Mouse (Mus musculus) gastrocnemius, adult 2 months (tissue): ENCODE results near the gene Tpx2. TPM values are rescaled to one million over a fixed set of nuclear protein-coding genes. Genes with fewer than 3 reads are reported as not detected.

ENCODE experiments used
- DNase-seq: peaks from one replicate; pipeline ENCODE4 v3.0.0; 2022
- H3K27ac ChIP-seq: fragments of 200-600 bp; 2 replicates; pipeline ENCODE4 v1.8.1; 2022; ENCODE audit warnings: mild to moderate bottlenecking
- H3K4me3 ChIP-seq: fragments of 200-600 bp; 2 replicates; pipeline ENCODE4 v1.8.1; 2022; ENCODE audit warnings: mild to moderate bottlenecking, moderate library complexity
- CTCF ChIP-seq: fragments of 200-600 bp; IDR thresholded peaks from 2 replicates; pipeline ENCODE4 v1.8.1; 2022; ENCODE audit warnings: antibody characterized with exemption, mild to moderate bottlenecking, moderate library complexity
- intact Hi-C: fragments of 180-260 bp; cut with DNase I; formaldehyde crosslinking; loops from one replicate; pipeline ENCODE4 v1.15.1; 2025
- total RNA-seq, 2 experiments: library from RNA; stranded (reverse); gene quantifications; 2 replicates each; pipeline ENCODE4 v1.2.3; 2021

Gene Tpx2
- total RNA-seq, 2 experiments from 2014 or later = 1.1 to 1.7 TPM

DNA sequence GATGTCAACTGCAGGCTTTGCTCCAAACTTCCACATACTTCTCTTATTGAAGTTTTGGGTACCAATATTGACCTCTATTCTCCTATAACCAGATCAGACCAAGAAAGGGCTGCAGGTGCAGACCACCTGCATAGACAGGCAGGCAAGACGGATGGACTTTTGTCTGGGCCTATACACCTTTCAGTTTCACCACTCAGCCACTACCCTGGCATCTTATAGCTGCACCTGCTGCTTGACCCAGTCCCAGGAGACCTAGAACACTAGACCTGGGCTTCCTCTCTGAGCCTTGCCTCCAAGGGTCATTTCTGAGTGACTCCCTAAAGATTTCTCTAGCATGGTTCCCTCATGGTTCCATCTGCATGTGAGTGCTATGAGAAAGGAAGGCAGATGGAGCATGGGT lies 34.5 kb upstream of the Tpx2 start:
- no peak for TF ChIP-seq CTCF
- no peak for DNase-seq
- intact Hi-C loops = no loop called here
- no peak overlapping the region for H3K27ac ChIP-seq
- no peak overlapping the region for H3K4me3 ChIP-seq

DNA sequence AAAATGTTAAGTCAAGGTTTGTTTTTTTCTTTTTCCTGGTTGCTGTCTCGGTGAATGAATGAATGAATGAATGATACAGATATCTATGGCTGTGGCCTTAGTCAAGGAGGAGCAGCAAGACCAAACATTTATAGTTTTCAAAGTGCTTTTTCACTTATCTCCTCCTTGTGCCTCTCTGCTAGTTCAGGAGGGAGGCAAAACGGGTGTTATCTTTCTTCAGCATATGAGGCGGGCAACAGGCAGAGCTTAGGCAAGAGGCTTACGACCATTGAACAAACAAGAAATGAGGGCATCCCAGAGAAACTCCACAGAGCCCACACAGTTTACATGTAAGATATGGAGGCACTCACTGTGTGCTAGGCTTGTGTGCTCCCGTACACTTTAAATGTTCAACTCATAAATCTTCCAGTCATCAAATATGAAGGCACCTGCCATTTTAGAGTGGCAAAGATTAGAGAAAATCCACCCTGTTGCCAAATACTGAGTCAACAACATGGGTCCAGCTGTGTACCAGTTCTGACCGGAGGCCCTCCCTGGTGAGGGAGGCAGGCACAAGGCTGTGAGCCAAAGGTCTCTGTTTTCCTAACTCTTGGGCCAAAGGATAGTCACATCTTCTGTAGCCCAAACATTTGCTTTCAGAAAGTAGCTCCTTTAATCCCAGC lies 33.4 kb upstream of the Tpx2 start:
- Histone ChIP-seq H3K27ac (peak overlapping the region; percentile 93), H3K4me3 (no peak overlapping the region)
- DNase-seq = no peak
- intact Hi-C loops = no loop called here
- no peak for TF ChIP-seq CTCF

DNA sequence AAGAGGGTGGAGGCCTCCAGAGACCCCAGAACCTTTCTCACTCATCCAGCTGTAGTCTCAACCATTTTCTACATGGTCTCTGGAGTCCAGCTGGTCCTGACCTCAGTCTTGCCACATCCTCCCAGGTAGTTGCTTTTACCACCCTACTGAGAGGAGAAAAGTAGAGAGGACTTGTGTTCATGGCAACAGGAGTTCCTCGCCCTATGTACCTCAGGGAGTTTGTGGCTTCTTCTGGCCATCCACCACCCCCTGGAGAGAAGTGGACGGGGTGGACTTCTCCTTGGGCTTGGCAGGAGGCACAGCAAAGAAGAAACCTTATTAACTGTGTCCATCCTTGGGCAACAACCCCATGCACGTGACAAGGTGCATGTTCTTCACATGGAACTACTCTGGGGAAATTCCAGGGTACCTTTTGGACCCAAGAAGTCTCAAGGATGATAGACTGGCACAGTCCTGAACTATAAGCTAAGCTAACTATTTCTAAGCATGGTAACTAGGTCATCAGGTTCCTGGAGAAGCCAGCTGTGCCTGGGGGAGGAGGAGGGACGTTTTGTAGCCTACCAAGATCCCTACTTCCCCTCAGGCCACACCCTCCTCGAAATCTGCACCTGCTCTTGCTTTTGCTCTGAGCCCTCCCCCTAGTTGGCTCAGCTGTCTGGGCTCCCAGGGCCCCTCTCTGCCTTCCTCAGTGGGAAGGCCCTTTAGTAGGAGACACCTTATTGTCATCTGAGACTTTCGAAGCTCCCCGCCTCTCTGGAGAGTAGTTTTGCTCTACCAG lies 31.7 kb upstream of the Tpx2 start:
- H3K27ac ChIP-seq = peak overlapping the region; percentile 93
- TF ChIP-seq CTCF = no peak
- intact Hi-C loops = no loop called here
- DNase-seq = peak; percentile 55
- peak overlapping the region; percentile 16; the same call in 1 of the 2 replicates for H3K4me3 ChIP-seq

DNA sequence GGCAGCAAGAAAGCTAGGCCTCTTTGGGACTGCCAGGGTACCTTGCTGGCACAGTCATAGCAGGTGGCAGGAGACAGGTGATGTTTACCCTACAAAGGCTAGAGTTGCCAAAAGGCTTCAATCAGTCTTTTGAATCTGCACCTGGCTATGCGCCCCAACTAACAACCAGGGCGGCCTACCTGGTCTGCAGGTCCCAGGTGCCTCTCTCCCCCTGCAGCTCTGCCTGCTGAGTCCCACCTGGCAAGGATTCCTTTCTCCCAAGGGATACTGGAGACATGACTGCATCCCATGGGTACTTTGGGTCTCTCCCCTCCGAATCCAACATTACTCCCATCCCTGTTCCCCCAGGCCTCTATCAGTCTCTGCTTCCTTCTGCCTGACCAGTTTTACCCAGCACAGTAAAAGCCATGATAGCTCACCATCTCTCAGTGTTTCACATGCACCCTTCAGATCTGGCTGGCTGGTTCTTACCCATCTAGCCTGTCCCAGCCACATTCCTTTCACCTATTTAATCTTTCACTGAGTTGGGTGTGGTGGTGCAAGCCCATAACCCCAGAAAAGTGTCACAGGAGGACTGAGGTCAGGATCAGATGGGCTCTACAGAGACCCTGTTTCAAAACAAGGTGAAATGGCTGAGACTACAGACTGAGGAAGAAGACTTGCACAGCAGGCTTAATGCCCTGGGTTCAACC lies 31.0 kb upstream of the Tpx2 start:
- no peak overlapping the region for H3K4me3 ChIP-seq
- no peak for DNase-seq
- TF ChIP-seq CTCF = no peak
- intact Hi-C loops = no loop called here
- H3K27ac ChIP-seq = peak overlapping the region; percentile 93

DNA sequence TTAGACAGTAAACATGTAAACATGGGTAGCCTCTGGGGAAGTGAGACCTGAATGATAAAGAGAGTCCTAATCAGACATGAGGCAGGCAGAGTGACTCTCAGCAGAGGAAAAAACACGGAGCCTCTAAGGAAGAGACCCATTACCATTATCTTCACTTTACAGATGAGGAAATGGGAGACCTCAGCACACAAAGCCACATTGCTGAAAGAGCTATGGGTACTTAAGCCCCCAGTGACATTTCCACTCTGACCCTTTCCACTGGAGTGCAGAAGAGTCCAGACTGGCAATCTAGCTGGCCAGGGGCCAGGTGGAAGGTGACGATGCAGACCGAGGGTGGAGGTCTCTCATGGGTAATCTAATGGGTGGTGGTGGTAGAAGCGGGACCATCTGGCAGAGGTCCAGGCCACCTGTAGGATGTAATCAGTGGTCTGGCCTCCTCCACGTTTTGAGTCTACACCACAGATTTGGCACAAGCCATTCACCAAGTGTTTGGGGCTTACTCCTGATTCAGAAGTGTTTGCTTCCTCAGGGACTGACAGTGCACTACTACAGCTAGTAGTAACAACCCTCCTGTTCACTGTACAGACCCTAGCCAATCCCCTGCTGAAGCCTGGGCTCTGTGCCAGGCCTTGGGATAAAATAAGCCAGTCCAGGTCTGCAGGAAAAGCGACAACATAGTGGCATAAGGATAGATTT lies 30.0 kb upstream of the Tpx2 start:
- Histone ChIP-seq H3K27ac (peak overlapping the region; percentile 93), H3K4me3 (peak overlapping the region; percentile 5)
- peak; percentile 58 for DNase-seq
- no peak for TF ChIP-seq CTCF
- intact Hi-C loops = loop anchor here (2.0 kb wide), 1 partner anchor 29 kb away; no protein-coding TSS in a partner anchor

DNA sequence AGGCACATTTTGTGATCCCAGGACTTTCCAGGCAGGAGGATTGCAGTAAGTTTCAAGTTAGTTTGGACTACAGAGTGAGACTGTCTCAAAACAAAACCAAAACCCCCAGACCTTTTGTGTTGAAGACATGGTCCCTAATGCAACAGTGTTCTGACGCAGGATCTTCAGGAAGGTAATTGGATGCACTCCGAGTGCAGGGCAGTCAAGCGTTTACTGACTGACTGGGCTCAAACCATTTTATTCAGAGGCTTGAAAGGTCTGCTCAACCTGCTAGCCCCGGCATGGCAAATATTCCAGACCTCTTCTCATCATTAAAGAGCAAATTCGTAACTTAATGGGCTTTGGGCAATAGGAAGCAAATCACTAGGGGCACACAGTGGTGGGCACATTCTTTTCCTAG lies 29.1 kb upstream of the Tpx2 start:
- DNase-seq = no peak
- TF ChIP-seq CTCF = no peak
- intact Hi-C loops = loop anchor here (2.0 kb wide), 1 partner anchor 30 kb away; no protein-coding TSS in a partner anchor
- Histone ChIP-seq H3K27ac (peak overlapping the region; percentile 93), H3K4me3 (peak overlapping the region; percentile 5)

DNA sequence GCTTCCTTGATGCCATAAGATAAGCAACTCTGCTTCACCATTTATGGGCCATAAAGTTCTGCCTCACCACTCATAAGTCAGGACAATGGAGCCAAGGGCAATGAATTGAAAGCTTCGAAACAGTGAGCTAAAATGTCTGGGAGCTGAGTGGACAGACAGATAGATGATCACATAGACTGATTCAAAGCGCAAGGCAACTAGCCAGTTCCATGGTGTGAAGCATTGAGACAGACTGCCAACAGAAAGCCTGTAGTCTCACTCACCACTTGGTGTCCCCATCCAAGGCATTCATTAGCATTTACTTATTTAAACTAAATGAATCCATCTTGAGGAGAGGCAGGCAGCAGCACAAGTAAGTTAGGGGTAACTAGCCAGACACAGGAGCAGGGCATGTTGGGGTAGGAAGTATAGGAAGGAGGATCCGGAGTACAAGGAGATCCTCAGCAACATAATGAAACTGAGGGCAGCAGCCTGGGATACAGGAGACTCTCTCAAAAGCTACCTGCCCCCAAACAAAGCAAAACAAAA lies 28.6 kb upstream of the Tpx2 start:
- Histone ChIP-seq H3K27ac (peak overlapping the region; percentile 93), H3K4me3 (peak overlapping the region; percentile 38)
- no peak for TF ChIP-seq CTCF
- DNase-seq = no peak
- intact Hi-C loops = loop anchor here (2.0 kb wide), 1 partner anchor 30 kb away; no protein-coding TSS in a partner anchor

DNA sequence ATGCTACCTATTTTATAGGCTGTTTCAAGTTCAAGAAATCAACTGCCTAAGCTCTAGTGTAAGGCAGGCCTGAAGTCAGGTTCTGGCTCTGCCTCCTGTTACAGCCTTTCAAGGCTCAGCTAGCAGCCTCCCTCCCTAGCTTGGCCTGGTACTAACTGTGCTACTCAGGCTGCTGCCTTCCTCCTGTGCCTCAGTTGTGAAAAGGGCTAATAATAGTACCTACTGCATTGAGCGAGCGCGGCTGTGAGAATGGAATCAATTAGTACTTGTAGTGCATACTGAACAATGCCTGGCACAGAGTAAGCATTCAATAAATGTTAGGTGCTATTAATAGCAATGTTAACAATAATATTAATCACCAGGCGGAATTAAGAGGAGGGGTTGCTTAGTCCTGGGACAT lies 27.8 kb upstream of the Tpx2 start:
- no peak for TF ChIP-seq CTCF
- peak overlapping the region; percentile 93 for H3K27ac ChIP-seq
- intact Hi-C loops = loop anchor here (2.0 kb wide), 1 partner anchor 31 kb away; no protein-coding TSS in a partner anchor
- DNase-seq = peak; percentile 39
- H3K4me3 ChIP-seq = peak overlapping the region; percentile 38

DNA sequence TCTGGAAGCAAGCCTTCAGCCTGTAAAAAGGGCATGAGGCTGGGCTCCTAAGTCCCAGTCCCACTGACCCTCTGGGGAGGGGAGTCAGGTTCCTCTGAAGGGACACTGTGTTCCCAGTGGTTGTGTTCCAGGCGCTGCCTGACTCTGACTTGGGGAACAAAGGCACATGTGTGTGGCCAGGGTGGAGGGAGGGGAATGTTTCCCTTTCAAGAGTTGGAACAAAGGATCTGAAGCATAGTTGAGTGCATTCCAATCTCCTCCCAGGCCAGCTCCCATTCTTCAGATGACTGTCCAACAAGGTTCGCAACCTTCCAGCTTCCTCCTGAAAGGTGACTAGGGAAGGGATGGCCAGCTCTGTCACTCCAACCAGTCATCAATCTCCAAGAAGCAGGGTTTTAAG lies 27.4 kb upstream of the Tpx2 start:
- TF ChIP-seq CTCF = no peak
- Histone ChIP-seq H3K27ac (peak overlapping the region; percentile 93), H3K4me3 (peak overlapping the region; percentile 38)
- intact Hi-C loops = no loop called here
- DNase-seq = peak; percentile 65

DNA sequence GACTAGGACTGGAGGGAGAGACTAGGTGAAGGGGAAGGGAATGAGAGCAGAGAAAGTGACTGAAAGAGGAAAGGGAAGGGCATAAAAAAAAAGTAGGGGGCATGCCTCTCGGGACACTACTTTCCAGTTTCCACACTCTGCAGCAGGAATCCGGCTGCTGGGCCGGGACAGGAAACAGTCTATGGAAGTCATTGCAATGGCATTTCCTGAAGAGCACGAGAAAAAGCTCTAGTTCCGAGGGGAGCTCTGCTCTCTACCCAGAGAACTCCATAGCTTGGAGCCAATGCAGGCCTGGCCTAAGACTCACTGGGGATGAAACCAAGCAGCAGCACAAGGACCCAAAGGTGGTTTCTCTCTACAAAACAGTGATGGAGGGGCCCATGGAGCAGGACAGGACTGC lies 26.7 kb upstream of the Tpx2 start:
- intact Hi-C loops = no loop called here
- TF ChIP-seq CTCF = no peak
- DNase-seq = peak; percentile 65
- Histone ChIP-seq H3K4me3 (peak overlapping the region; percentile 37), H3K27ac (peak overlapping the region; percentile 93)

DNA sequence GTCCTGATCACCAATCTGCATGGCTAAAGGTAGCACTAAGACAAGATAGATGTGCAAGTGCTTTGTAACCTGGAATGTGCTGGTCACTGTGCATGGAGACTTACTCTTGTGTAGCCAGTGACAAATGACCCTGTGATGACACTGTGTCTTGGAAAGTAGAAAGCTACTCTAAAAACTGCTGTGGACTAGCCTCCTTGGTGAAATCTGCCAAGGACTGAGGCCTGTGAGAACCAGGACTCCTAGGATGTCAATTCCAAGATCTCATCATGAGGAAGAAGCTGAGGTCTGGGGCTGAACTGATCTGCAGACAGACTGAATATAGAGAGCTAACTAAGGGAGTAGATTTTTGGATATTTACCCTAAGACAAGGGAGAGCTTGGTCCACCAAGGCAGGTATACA lies 26.2 kb upstream of the Tpx2 start:
- peak overlapping the region; percentile 37 for H3K4me3 ChIP-seq
- no peak for DNase-seq
- intact Hi-C loops = no loop called here
- H3K27ac ChIP-seq = peak overlapping the region; percentile 93
- no peak for TF ChIP-seq CTCF

DNA sequence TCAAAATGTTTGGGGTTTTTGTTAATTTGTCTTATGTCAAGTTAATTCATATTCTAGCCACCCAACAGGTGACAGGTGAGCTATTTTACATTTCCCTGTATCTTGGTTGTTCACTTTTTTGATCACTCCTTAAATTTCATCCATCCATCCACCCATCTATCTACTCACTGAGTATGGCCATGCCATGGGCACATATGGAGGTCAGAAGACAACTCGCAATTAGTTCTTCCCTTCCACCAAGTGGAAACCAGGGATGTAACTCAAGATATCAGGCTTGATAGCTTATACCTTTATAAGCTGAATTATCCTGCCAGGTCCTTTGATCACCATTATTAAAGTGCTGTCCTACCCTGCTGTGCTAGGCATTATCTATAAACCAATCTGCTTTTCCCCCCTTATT lies 24.0 kb upstream of the Tpx2 start:
- DNase-seq = no peak
- Histone ChIP-seq H3K27ac (peak overlapping the region; percentile 66), H3K4me3 (no peak overlapping the region; the same call in 1 of the 2 replicates)
- intact Hi-C loops = no loop called here
- TF ChIP-seq CTCF = no peak
